12 mouse cellular contexts compared by ENCODE assay signal in the genomic region with DNA sequence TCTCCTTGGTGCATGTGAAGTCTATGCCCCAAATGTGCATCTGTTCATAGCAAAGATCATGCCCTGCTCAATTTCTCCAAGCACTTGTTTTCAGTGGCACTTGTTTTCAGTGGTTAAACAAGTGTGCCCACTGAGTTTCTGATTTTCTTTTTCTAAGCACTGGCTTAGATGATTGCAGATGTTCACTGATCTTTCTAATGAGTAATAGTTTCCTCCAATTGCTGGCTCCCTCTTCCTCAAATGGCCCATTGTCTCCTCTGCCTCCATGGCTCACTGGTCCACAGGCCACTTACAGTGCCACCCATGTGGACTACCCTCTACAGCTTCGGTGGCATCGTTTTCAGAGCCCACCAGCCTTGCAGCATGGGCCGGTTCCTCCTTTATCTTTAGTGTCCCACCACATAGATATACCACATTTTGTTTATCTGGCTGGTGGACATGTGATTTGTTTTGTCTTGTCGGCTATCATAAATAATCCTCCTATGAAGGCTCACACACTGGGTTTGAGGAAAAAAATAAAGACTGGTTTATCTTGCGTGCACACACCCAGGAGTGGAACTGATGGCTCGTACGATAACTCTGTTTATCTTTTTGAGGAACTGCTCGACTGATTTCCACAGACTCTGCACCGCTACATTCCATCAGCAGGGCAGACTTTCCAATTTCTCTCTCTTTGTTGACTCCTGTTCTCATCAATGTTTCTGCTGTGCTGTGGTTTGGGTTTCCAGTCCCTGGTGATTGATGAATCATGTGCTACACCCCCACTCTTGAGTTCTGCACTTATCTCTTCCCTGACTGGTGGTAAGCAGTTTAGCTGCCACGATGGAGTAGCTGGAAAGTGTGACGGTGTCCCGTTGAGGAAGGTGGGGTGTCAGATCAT. TPM values are rescaled to one million over a fixed set of nuclear protein-coding genes. Genes with fewer than 3 reads are reported as not detected.
A peak's percentile ranks its signal among the peaks of the same experiment; 100 is the strongest.
DNase-seq lines count a peak whose midpoint lies in the region; ATAC-seq and TF ChIP-seq lines count a peak whose summit lies in the region.
"Had no signal": no experiment of that assay in that cellular context is flagged by ENCODE, and none has a peak within 500 bp of the region (broad histone marks: within the 10 kb centered on the region; RNA-seq: fewer than 3 reads in every experiment).

No protein-coding gene starts in this region.

- H3K4me3 ChIP-seq in layer of hippocampus, adult 2 months = no peak overlapping the region
- H3K4me3 ChIP-seq in liver, embryonic 15.5 days (replicated peaks) = no peak overlapping the region
- no peak overlapping the region for H3K4me3 ChIP-seq in forebrain, embryonic 14.5 days (ENCODE audit: low read depth, low read length)
- H3K4me3 ChIP-seq: limb, embryonic 15.5 days had no signal

- peaks cover 15% of the 10 kb centered on the region for H3K4me1 ChIP-seq in liver, embryonic 15.5 days (replicated peaks)
- H3K4me1 ChIP-seq in forebrain, embryonic 14.5 days (ENCODE audit: control insufficient read depth, insufficient read depth, low read length) = no peaks in the 10 kb centered on the region
- H3K4me1 ChIP-seq: limb, embryonic 15.5 days had no signal

- no peaks in the 10 kb centered on the region for H3K9me3 ChIP-seq in liver, embryonic 15.5 days (replicated peaks)
- H3K9me3 ChIP-seq in forebrain, embryonic 14.5 days (replicated peaks; ENCODE audit: control insufficient read depth, low read length) = no peaks in the 10 kb centered on the region
- H3K9me3 ChIP-seq: limb, embryonic 15.5 days had no signal

- no peak for TF ChIP-seq CTCF in layer of hippocampus, adult 2 months (conservative IDR thresholded peaks at IDR 0.05)

- peak; percentile 54 for ATAC-seq in liver, embryonic 15.5 days (ENCODE audit: insufficient read depth)
- no peak for ATAC-seq in forebrain, embryonic 14.5 days

- no peak overlapping the region for H3K9ac ChIP-seq in liver, embryonic 15.5 days
- no peak overlapping the region for H3K9ac ChIP-seq in forebrain, embryonic 14.5 days (ENCODE audit: low read length)
- H3K9ac ChIP-seq: limb, embryonic 15.5 days had no signal

- peak overlapping the region; percentile 36; the same call in 1 of the 2 replicates for H3K27ac ChIP-seq in layer of hippocampus, adult 2 months
- no peak overlapping the region for H3K27ac ChIP-seq in liver, embryonic 15.5 days (replicated peaks)
- no peak overlapping the region for H3K27ac ChIP-seq in forebrain, embryonic 14.5 days (ENCODE audit: low read depth, low read length)
- H3K27ac ChIP-seq: limb, embryonic 15.5 days had no signal

- WGBS in liver, embryonic 15.5 days (ENCODE audit: insufficient replicate concordance) = 7% methylated on average over 12 of the region's 12 CpGs
- 84% methylated on average over 12 of the region's 12 CpGs for WGBS in forebrain, embryonic 14.5 days

- H3K36me3 ChIP-seq in liver, embryonic 15.5 days (replicated peaks) = no peaks in the 10 kb centered on the region
- no peaks in the 10 kb centered on the region for H3K36me3 ChIP-seq in splenic B cell, adult 2 months (ENCODE audit: control insufficient read depth, insufficient read depth, low read length, poor library complexity, severe bottlenecking)
- H3K36me3 ChIP-seq in forebrain, embryonic 14.5 days (ENCODE audit: control insufficient read depth, insufficient read depth, low read length) = no peaks in the 10 kb centered on the region
- H3K36me3 ChIP-seq: limb, embryonic 15.5 days had no signal

- peaks cover 4% of the 10 kb centered on the region; the same call in 1 of the 2 replicates for H3K27me3 ChIP-seq in liver, embryonic 15.5 days
- H3K27me3 ChIP-seq in splenic B cell, adult 2 months (ENCODE audit: control insufficient read depth, insufficient read depth, low read length, poor library complexity, severe bottlenecking) = no peaks in the 10 kb centered on the region
- no peaks in the 10 kb centered on the region for H3K27me3 ChIP-seq in forebrain, embryonic 14.5 days (replicated peaks; ENCODE audit: control insufficient read depth, insufficient read depth, low read length)
- H3K27me3 ChIP-seq: limb, embryonic 15.5 days had no signal

- intact Hi-C loops in left cerebral cortex, postnatal 10 days (cut with DNase I) = no loop called here

- 0 out of 2 replicates have a peak overlapping the region, but pooled peaks have one; percentile 6 for H3K4me2 ChIP-seq in liver, embryonic 15.5 days
- H3K4me2 ChIP-seq in forebrain, embryonic 14.5 days (ENCODE audit: low read length) = no peak overlapping the region
- H3K4me2 ChIP-seq: limb, embryonic 15.5 days had no signal

- no peak for DNase-seq in layer of hippocampus, adult 2 months (ENCODE audit: low spot score in 2 of 2)
- DNase-seq in layer of hippocampus, postnatal 36 days = no peak
- DNase-seq in c-Kit-positive CD71-positive TER-119-negative erythroid progenitor cells, embryonic 14.5 days (ENCODE audit: low read depth) = peak; percentile 57
- DNase-seq in splenic B cell, adult 2 months (ENCODE audit: low read depth, low spot score) = peak; percentile 40
- no peak for DNase-seq in forebrain, embryonic 14.5 days (ENCODE audit: low spot score)
- no peak for DNase-seq in left cerebral cortex, postnatal 10 days (ENCODE audit: extremely low spot score in 1 of 2, low spot score in 2 of 2)
- no peak for DNase-seq in frontal cortex, postnatal 14 days (ENCODE audit: low spot score in 2 of 2)
- DNase-seq: cerebellum, adult 11-12 months had no signal

RNA-seq across cellular contexts. Expression of a gene that starts 58.2 kb away (rescaled TPM):
- total RNA-seq in layer of hippocampus, adult 2 months (2021) = not detected
- total RNA-seq in layer of hippocampus, postnatal 36 days (2021) = not detected
- 0.20 TPM in 1 of 2 replicates, not detected in the other for polyA plus RNA-seq in liver, embryonic 15.5 days (2015; fragmentation: Nextera tagmentation; extraction: Ambion mirVana)
- polyA plus RNA-seq in forebrain, embryonic 14.5 days (2014; fragmentation: Nextera tagmentation; extraction: Ambion mirVana) = not detected in 2 replicates
- not detected for total RNA-seq in left cerebral cortex, postnatal 10 days (2021)
- polyA plus RNA-seq: embryonic facial prominence, embryonic 14.5 days; heart, embryonic 14.5 days; limb, embryonic 15.5 days had no signal

RNA-seq across cellular contexts. Expression of a gene that starts 58.6 kb away (rescaled TPM):
- total RNA-seq in layer of hippocampus, adult 2 months (2021) = 10 to 100 TPM; 20.4 to 20.5 TPM
- total RNA-seq in layer of hippocampus, postnatal 36 days (2021) = 10 to 100 TPM; 19.0 to 20.1 TPM
- 6.3 and 6.7 TPM in 2 replicates for polyA plus RNA-seq in liver, embryonic 15.5 days (2015; fragmentation: Nextera tagmentation; extraction: Ambion mirVana)
- polyA plus RNA-seq in forebrain, embryonic 14.5 days (2014; fragmentation: Nextera tagmentation; extraction: Ambion mirVana) = 6.5 and 7.0 TPM in 2 replicates
- 1 to 10 TPM; 7.5 to 8.3 TPM for total RNA-seq in left cerebral cortex, postnatal 10 days (2021)

Comparison
In these comparisons a context has a peak if more than half of its experiments do, and no peak if none do; other contexts are left out.
1. DNase-seq: peak in c-Kit-positive CD71-positive TER-119-negative erythroid progenitor cells, embryonic 14.5 days (single experiment) and splenic B cell, adult 2 months (single experiment); none in layer of hippocampus, adult 2 months (0 of 2), layer of hippocampus, postnatal 36 days (0 of 2), forebrain, embryonic 14.5 days (single experiment), left cerebral cortex, postnatal 10 days (0 of 2) and frontal cortex, postnatal 14 days (0 of 2).